Mouse (Mus musculus): ENCODE results near the gene Rhof. TPM values are rescaled to one million over a fixed set of nuclear protein-coding genes. Genes with fewer than 3 reads are reported as not detected.

Gene Rhof
- polyA plus RNA-seq, 1 experiment, result 1.1 TPM

DNA sequence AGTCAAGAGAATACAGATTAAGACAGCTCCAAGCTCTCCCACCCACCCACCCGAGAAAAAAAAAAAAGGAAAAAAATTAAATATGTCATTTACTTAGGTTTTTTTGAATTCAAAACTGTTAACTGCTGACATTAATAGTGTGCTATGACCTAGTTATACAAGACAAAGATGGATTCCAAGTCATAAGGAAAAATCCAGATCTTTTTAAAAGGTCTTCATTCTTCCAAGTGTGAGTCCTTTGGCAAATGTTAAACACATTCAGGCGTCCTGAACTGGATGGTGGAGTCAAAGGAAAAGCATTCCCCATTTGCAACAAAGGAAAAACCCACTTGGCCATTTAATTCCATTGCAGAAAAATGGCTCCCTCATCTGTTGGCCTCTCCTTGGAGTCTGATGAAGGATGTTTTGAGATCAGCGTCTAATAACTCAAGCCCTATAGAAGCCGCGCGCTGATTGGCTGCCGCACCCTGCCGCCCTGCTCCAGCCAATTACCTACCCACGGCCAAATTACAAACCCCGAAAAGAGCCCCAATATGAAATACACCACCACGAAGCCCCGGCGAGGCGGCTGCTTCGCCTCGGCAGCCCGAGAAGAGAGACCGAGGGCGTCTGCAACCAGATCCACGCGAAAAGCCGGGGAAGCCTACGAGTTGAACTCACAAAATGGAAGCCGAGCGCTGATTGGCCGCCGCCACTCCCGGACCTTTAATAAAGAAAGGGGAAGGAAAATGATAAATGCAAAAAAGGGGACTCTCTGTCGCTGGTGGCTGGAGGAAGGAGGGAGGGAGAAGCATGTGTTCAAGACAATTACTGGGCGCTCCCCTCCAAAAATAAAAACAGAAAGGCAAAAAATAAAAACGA lies 8.4 kb upstream of the Rhof start:
- no peak for TF ChIP-seq GATA1 (IDR thresholded peaks at IDR 0.05; ENCODE audit: low read length)

DNA sequence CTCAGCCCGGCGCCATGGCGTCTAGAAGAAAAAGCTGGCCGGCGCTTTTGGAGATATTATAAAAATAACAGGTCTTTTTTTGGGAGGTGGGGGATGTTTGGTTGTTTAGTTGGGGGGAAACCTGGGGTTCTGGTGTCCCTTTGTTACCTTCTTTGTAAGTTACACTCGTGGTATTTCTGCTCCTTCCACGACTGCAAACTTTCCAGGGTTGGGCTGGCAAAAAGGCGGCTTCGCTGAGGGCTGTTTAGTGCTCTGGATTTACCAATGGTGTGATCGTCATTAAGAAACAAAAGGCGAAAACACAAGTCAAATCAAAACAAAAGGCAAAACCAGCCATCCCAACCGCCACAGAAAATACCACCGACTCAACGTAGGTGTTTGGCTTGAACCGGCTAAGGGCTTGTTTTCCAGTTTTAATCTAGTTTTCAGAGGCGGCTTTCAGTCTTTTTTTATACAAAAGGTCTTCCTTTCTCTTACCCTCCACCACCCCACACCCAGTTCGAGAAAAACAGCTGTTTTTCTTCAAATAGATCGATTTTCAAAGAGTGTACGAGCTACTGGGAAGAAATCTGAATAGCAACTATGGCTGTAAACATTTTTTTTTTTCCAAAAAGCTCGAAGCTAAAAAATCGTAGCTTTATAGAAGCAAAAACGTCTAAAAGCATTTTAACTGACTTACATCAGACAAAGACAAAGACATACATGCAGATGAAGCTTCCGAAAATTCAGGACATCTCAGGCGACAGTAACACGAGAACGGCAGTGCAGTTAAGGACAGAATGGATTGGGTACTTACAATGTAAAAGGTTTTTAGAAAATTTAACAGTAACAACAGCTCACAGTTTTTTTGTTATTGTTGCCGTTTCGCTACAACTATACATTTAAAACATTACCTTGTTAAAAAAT lies 7.5 kb upstream of the Rhof start:
- TF ChIP-seq GATA1 (IDR thresholded peaks at IDR 0.05; ENCODE audit: low read length), result no peak

DNA sequence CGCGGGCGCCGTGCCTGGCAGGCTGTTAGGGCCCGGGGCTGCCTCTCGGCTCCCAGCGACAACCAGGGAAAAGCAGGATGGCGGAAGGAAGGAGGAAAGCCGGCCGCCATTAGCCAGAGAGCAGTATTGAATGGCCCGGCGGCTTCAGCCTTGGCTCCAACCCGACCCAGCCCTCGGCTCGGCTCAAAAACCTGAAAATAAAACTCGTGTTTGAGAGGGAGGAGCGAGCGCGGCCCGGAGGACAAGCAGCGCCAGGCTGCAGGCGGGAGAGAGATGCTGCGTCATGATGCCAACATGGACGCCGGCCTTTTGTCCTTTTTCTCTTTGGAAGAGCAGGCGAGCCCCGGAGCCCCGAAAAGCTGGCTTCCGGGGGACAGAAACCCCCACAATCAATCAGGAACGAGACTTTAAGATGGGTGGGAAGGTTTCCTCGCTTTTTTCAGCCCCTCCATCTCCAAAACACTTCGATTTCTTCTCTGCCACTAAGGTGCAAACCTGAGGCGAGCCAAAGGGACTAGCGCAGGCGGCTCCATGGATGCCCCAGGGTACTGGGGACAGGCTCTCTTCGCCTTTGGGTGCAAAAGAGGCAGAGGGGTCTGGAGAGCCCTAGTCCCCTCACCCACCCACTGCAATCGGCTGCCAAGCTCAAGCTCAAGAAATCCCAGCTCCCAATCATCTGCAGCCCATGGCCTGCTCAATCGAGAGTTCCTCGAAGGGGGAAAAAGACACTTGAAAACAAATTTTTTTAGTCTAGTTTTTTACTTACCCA lies 6.6 kb upstream of the Rhof start:
- TF ChIP-seq GATA1 (IDR thresholded peaks at IDR 0.05; ENCODE audit: low read length), result no peak

DNA sequence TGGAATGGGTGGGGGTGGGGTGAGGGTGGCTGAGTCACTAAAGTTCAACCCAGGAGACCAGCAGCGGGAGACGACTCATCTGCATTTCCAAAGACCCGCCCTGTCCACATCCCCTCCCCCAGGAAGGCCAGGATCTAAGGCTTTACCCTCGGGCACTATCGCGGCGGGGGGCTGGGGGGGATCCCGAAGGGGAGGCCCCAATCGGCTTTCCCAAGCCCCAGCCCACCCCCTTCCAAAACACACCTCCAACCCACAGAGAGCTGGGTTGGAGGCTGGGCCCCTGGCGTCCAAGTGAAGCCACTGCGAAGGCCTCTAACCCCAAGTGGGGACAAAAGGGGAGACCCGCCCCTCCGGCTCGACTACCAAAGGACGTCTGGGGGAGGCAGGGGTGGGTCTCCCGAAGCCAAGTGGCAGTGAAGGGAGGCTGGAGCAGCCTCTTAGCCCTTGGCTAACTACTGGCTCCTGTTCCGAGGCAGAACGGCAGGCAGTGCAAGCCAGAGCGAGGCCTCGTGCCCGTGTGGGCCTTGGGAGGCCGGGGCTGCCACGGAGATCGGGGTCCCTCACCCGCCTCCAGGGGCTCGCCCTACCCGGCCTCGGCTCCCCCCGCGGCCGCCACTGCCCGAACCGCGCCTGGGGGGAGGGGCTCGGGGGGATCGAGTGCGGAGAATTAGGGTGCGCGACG lies 5.9 kb upstream of the Rhof start:
- TF ChIP-seq GATA1 (IDR thresholded peaks at IDR 0.05; ENCODE audit: low read length), result no peak

DNA sequence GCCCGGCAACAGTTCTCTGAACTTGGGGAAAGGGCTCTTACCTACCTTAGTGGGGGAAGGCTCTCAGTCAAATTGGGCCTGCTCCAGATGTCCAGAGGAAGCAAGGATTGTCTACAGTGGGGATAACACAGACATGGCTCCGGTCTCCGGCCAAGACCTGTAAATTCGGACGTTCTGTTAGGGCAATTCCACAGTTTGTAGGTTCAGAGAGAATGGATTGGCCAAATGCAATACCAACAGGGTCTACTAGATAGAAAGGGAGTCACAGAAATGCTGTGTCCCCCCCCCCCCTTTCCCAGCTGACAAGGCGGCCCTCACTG lies 5.4 kb upstream of the Rhof start:
- TF ChIP-seq GATA1 (IDR thresholded peaks at IDR 0.05; ENCODE audit: low read length), result no peak

DNA sequence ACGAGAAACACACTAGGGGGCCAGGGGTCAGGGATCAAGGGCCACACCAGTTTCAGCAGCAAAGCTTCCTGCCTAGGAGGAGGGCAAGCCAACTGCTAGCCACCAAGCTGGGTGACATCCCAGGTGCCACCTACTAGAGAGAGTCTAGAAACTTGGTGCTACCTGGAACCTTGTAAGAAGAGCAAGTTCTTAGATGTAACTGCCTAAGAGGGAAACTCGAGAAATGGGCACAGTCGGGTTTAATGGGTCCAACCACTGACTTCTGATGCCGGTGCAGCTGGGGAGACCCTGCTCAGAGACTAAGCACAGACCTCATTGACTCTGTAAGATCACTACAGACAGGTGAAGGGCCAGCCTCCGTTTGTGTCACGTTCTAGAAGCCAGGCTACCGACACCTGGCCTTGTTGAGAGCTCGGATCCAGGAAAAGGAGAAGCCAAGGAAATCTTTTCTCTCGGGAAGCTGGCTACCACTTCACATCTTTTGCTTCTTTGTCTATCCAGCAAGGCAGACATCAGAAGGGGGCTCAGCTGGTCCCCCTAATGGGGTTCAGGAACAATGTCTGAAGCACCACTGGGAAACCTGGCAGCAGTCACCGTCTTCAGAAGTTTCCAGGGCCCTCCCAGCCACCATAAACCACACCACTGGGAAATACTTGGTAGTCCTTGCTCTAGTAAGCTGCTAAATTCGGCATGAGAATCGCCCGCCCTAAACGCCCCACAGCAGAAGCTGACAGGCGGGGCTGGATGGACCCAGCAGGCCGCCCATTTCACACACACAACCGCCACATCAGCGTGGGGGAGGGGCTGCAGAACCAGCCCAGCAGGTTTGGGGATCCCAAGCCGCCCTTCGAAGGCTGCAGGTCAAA lies 4.8 kb upstream of the Rhof start:
- no peak for TF ChIP-seq GATA1 (IDR thresholded peaks at IDR 0.05; ENCODE audit: low read length)

DNA sequence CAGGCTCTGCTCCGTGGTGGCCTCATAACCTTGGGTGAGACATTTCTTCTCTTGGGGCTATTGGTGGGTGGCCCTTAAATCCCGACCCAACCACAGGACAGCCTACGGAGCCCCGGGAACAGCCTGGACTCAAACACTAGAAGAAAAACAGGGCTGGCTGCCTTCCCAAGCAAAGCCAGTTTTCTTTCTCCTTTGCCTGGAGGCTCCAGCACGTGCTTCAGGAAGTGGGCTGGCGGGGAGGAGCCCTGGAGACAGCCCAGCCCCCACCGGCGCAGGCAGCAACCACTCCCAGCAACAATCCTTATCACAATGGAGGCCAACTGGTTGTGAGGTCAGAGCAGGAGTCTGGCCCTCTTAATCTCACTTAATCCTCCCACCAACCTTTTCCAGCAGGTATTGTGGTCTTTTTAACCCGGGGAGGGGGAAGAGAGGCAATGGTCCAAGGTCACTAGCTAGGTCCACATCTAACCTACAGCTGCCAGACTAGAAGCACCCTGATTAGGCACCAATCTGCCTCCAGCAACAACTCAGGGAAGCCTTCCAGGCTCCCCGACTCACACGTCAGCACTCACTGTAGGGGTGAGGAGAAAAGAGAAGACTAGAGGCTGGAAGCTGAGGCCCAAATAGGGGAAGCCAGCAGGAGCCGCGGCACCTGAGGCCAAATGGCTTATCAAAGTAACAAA lies 4.0 kb upstream of the Rhof start:
- TF ChIP-seq GATA1 (IDR thresholded peaks at IDR 0.05; ENCODE audit: low read length), result peak; percentile 40

DNA sequence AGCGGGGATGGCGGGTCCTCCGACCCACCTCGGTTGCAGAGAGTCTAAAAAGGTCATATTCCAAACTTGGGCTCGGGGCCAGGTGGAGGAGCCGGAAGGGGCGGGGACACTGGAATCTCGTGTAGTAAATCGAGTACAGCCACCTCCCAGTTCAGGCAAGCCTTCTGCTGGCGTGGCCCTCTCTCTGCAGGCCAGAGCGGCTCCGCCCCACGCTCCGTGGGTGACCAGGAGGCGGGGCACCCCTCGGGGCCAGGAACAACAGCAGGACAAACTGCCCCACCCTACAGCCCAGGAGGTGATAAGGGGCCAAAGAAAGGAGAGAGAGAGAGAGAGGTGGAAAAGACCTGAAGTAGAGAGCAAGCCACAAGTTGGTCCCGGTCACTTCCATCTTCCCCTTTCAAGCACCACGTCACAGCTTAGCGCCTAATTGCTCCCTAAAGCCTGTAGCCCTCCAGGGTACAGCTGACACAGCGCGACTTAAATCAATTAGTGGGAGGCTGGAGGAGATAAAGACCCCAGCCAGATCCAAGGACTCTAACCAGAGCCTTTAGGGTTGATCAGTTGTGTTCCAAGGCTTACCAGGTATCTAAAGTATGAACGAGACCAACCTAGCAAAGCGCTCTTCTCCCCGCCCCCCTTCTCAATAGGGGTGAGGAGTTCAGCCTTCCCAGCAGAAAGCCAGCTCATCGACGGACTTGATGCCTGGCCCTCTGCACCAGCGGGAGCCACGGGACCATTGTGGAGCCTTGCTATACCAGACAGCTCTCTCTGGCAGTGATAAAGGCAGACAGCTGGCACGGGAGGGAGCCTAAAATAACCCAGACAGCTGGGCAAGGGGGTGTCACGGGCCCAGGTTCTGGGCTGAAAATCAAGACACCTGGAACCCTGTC lies 3.2 kb upstream of the Rhof start:
- TF ChIP-seq GATA1 (IDR thresholded peaks at IDR 0.05; ENCODE audit: low read length), result no peak

DNA sequence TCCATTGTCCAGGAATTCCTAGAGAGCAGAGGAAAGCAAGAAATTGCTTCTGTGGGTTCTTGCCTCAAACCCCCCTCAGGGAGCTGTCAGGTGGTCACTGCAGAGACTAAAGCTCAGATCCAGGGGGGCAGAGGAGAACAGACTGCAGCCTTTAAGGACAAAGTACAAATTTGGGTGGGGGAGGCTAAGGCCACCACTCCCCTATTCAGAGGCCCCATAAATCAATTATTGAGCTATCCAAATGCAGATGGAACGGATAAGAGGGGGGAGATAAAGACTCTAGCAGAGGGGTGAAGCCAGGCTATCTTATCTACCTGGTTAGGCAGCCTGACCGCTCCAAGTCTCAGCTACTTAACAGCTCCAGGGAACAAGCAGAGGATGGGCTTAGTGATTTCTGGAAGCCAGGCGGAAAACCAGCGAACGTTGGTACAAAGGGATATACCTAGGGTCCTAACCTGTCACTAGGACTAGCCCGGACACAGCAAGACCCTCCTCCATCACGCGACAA lies 2.4 kb upstream of the Rhof start:
- TF ChIP-seq GATA1 (IDR thresholded peaks at IDR 0.05; ENCODE audit: low read length), result no peak

DNA sequence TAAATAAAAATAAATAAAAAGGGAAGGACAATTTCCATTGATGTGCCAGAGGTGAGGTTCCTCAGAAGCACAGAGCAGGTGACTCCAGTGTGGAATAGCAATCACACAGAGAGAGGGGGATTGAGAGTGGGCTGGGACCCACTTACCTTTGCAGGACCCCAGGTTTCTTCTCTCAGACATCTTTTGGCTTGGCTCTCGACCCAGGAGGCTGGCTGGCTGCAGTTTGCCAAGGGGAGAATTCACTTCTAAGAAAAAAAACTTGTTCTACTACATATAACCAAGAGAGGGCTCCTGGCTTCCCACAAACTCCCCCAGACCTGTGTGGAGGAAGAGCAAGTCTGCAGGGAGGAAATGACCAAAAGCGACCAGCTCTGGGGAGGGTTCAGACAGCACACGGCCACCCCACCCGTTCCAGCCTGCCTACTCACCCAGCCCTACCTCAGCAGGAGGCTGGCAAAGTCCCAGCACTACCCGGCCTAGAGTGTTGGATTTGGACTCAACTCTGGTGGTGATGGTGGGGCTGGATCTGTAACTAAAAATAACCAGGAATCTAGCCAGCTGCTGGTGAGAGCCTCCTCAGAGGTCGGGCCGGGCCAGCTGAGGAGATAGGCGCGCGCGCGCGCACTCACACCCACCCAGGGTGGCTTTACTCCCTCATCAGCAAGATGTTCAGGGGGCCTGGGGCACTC lies 1.8 kb upstream of the Rhof start:
- TF ChIP-seq GATA1 (IDR thresholded peaks at IDR 0.05; ENCODE audit: low read length), result no peak

DNA sequence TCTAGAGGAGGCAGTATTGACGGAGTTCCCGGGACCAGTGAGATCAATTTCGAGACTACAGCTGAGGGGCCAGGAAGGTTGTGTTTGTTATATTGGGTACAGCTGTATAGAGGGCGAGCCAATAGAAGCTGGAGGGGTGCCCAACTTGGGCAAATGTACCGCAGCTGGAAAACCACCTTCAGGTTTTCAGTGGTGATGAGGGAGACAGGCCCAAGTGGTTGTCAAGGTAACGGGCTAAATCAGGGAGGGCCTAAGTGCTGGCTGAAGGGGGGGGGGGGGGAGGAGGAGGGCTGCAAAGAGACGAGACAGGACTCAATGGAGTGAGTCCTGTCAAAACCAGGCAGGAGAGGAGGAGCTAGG lies 1.3 kb upstream of the Rhof start:
- no peak for TF ChIP-seq GATA1 (IDR thresholded peaks at IDR 0.05; ENCODE audit: low read length)

All from G1E-ER4 (cell line).